Mouse (Mus musculus): ENCODE data around the gene Gdpd3.

GRCm38 (mm10) chr7:126759050-126759671 lies 7.0 kb upstream of the Gdpd3 start, which contains the start of gene Mapk3:
- TF ChIP-seq CTCF (IDR thresholded peaks at IDR 0.05; ENCODE audit: extremely low read depth, insufficient read depth, insufficient read length, insufficient replicate concordance) (peak; percentile 62; the same call in 1 of the 2 replicates), POLR2A (IDR thresholded peaks at IDR 0.05; ENCODE audit: low read depth, low read length) (no peak)
